Mouse (Mus musculus) right cerebral cortex, adult 18-20 months (tissue): Measurements from ENCODE around the gene Olfr1443.
A peak's percentile ranks its signal among the peaks of the same experiment; 100 is the strongest.
"Not testable (repeated sequence)": the region's sequence is repeated elsewhere in the genome, so short reads cannot be mapped to it uniquely, and the experiment has no call there.

Source experiments
- DNase-seq: peaks from one replicate; pipeline ENCODE4 v3.0.0; 2022; ENCODE audit warnings: mixed read lengths

The Olfr1443 gene

GRCm38 (mm10) chr19:12677812-12678211, at the start of gene Olfr1443:
TSS of gene Olfr1443 (plus strand) at chr19:12678112.
- DNase-seq: no peak

- DNase-seq: no peak
These were observed 44.7 kb upstream of the Olfr1443 start, which contains the start of gene Glyat for GRCm38 (mm10) chr19:12633176-12633575. TSS of gene Glyat (plus strand) at chr19:12633308.

GRCm38 (mm10) chr19:12634259-12634658, 43.7 kb upstream of the Olfr1443 start:
- DNase-seq: no peak

- DNase-seq: no peak
These were observed 42.9 kb upstream of the Olfr1443 start for GRCm38 (mm10) chr19:12634963-12635362.

GRCm38 (mm10) chr19:12636863-12637262, 41.0 kb upstream of the Olfr1443 start:
- DNase-seq: no peak

GRCm38 (mm10) chr19:12638049-12638448, 39.9 kb upstream of the Olfr1443 start:
- no peak for DNase-seq

- DNase-seq: no peak
These were observed 28.4 kb upstream of the Olfr1443 start for GRCm38 (mm10) chr19:12649511-12649910.

GRCm38 (mm10) chr19:12666156-12666555, 11.8 kb upstream of the Olfr1443 start:
- DNase-seq: no peak

- DNase-seq: not testable (repeated sequence)
These were observed 9.3 kb upstream of the Olfr1443 start for GRCm38 (mm10) chr19:12668601-12669000.

- no peak for DNase-seq
These were observed 7.8 kb upstream of the Olfr1443 start, which contains the start of gene Olfr1442 for GRCm38 (mm10) chr19:12670139-12670538. TSS of gene Olfr1442 (plus strand) at chr19:12670439.

GRCm38 (mm10) chr19:12671051-12671450, 6.9 kb upstream of the Olfr1443 start:
- no peak for DNase-seq

- DNase-seq: no peak
These were observed 6.7 kb downstream of the Olfr1443 start for GRCm38 (mm10) chr19:12684638-12685037.

- DNase-seq: no peak
These were observed 7.3 kb downstream of the Olfr1443 start for GRCm38 (mm10) chr19:12685231-12685630.

GRCm38 (mm10) chr19:12695590-12695989, 17.7 kb downstream of the Olfr1443 start, which contains the start of gene Keg1:
TSS of gene Keg1 (plus strand) at chr19:12695786.
- no peak for DNase-seq

GRCm38 (mm10) chr19:12696221-12696620, 18.3 kb downstream of the Olfr1443 start:
- no peak for DNase-seq

- no peak for DNase-seq
These were observed 30.5 kb downstream of the Olfr1443 start for GRCm38 (mm10) chr19:12708458-12708857.

- no peak for DNase-seq
These were observed 31.1 kb downstream of the Olfr1443 start for GRCm38 (mm10) chr19:12708986-12709385.

- no peak for DNase-seq
These were observed 41.3 kb downstream of the Olfr1443 start for GRCm38 (mm10) chr19:12719189-12719588.

- no peak for DNase-seq
These were observed 42.6 kb downstream of the Olfr1443 start for GRCm38 (mm10) chr19:12720463-12720862.

GRCm38 (mm10) chr19:12720919-12721318, 43.0 kb downstream of the Olfr1443 start:
- DNase-seq: not testable (repeated sequence)

- not testable (repeated sequence) for DNase-seq
These were observed 43.7 kb downstream of the Olfr1443 start for GRCm38 (mm10) chr19:12721596-12721995.

- peak; percentile 5 for DNase-seq
These were observed 44.4 kb downstream of the Olfr1443 start for GRCm38 (mm10) chr19:12722308-12722707.

- DNase-seq: no peak
These were observed 47.9 kb downstream of the Olfr1443 start for GRCm38 (mm10) chr19:12725851-12726250.

- no peak for DNase-seq
These were observed 53.1 kb downstream of the Olfr1443 start for GRCm38 (mm10) chr19:12731036-12731435.

GRCm38 (mm10) chr19:12731950-12732349, 54.0 kb downstream of the Olfr1443 start:
- DNase-seq: no peak
